Mouse (Mus musculus): ENCODE data around the gene Fam57a.
"Not testable (repeated sequence)": the region's sequence is repeated elsewhere in the genome, so short reads cannot be mapped to it uniquely, and the experiment has no call there.

The Fam57a gene

DNA sequence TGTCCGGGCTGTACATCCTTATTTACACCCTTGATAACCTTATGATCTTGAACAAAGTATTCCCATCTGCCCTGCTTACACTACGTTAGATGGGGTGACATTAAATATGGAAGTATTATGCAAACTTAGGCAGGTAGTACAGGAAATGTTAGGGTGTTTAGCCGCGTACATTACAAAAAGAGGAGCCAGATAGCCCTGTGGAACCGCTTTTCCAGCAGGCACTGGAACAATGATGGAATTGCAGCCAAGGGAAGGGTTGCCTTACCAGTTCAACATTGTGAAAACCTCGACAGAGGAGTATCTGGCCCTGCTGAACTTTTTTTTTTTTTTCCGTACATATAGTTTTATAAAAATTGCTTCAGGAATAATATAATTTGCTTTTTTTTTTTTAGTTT is 672 bp downstream of the Fam57a start:
- no peak for DNase-seq (ENCODE audit: low spot score in 2 of 2)

DNA sequence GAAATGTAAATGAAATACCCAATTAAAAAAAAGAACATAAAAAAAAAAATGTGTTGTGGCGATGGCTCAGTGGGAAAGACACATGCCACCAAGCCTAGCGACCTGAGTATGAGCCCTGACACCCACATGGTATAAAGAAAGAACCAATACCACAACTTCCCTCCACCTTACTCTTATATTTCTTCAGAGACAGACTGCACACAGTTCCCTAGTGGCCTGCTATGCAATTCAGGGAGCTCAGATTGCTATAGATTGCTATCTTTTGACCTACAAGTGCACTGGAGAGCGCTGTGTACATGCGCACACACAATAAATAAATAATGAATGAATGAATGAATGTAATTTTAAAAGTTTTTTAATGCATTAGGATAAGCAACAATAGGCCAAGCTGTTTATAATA is 4.3 kb downstream of the Fam57a start:
- DNase-seq (ENCODE audit: low spot score in 2 of 2): no peak

GRCm38 (mm10) chr11:76186908-76187307 is 7.4 kb downstream of the Fam57a start:
- no peak for DNase-seq (ENCODE audit: low spot score in 2 of 2)

DNA sequence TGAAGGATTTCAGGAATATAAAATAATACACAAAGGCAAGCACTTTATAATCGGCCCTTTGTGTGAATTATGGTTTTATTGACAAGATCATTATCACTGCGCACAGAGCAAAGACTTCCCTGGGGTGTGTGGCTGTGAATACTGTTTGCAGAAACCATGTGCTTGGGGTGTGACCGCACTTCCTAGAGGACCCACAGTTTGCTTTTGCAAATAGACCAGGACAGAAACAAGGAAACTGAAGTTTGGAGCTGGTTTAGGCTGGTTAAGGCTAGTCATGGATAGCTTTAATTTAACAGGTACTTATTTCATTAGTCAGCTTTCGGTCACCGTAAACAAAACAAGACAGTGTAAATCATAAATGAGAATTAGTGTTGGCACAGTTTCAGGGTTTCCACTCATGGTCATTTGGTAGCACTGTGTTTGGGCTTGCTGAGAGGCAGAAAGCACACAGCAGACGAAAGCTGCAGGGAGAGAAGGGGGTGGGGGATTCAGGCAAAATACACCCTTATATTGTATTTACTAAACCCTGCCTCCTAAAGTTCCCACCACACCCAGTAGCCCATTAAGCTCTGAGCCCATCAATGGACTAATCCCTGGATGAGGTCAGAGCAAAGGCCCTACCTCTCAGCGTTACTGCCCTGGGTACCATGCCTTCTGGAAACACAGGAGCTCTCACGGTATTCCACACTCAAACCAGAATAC is 17.0 kb downstream of the Fam57a start:
- no peak for DNase-seq (ENCODE audit: low spot score in 2 of 2)

GRCm38 (mm10) chr11:76196977-76197469 is 17.6 kb downstream of the Fam57a start:
- DNase-seq (ENCODE audit: low spot score in 2 of 2): no peak

DNA sequence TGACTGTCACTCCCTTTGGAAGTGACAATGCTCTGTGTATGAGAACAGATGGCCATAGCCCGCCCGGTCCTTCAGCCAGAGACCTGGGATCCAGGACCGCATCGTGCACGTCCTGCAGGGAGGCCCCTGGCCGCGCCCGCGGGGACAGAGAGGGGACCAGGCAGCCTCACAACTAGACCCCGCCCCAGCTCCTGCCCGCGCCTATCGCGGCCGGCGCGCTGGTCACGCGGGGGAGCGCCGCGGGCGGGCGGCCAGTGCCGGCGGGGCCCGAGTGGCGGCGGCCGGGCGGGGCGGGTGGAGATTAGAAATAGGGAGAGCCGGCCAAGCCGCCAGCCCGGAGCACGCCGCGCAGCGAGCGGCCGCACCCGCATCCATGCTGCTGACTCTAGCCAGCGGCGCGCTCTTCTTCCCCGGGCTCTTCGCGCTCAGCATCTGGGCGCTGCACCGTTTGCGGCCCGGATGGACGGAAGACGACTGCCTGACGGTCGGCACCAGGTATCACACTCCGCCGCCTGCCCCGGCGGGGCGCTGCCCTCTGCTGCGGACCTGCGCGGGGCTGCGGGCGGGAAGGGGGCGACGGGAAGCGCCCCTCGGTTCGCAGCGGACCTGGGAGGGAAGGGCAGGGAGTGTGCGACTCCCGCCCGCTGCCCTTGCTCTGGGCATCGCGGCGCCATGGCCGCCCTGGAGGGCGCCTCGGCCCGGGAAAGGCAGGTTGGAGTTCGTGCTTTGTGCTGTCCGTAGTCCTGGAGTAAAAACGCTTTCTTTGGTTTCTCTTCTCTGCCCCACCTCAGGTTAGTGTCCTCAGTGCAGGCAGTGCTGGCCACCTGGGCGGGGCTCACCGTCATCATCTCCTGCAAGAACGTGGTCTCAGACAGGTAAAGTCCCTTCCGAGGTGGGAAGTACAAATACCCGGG is 22.5 kb downstream of the Fam57a start:
- DNase-seq (ENCODE audit: low spot score in 2 of 2): peak; percentile 62 to 82

GRCm38 (mm10) chr11:76206793-76207192 is 27.3 kb downstream of the Fam57a start:
- no peak for DNase-seq (ENCODE audit: low spot score in 2 of 2)

- no peak for DNase-seq (ENCODE audit: low spot score in 2 of 2)
These were observed 30.9 kb downstream of the Fam57a start for GRCm38 (mm10) chr11:76210228-76210985.

DNA sequence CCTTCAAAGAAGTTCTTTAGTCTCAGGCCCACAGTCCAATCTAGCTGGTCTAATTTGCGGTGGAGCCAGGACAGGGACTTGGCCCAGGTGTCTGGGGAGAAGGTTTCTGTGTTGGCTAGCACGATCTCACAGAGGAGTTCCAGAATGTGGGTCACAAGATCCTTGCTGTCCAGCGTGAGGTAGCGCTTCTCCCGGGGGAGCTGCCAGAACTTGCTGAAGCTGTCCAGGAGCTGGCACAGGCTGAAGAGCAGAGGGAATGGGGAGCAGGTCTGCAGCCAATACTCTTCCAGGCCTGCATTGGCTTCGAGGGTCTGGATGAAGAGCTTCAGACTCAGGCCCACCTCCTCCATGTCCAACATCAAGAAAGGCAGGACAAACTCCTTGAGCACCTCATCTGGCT is 32.1 kb downstream of the Fam57a start:
- DNase-seq (ENCODE audit: low spot score in 2 of 2): not testable (repeated sequence)

- DNase-seq (ENCODE audit: low spot score in 2 of 2): no peak
These were observed 34.4 kb downstream of the Fam57a start for GRCm38 (mm10) chr11:76213841-76214240.

- DNase-seq (ENCODE audit: low spot score in 2 of 2): no peak
These were observed 35.5 kb downstream of the Fam57a start for GRCm38 (mm10) chr11:76215011-76215410.

- DNase-seq (ENCODE audit: low spot score in 2 of 2): no peak
These were observed 36.6 kb downstream of the Fam57a start for GRCm38 (mm10) chr11:76216049-76216540.

- no peak for DNase-seq (ENCODE audit: low spot score in 2 of 2)
These were observed 37.4 kb downstream of the Fam57a start for GRCm38 (mm10) chr11:76216681-76217389.

- peak; percentile 92 to 95 for DNase-seq (ENCODE audit: low spot score in 2 of 2)
These were observed 37.9 kb downstream of the Fam57a start, which contains the start of the genes Dbil5 and Gemin4 for GRCm38 (mm10) chr11:76217390-76217800. Gene Dbil5, plus strand, starts transcription at chr11:76217608. Gene Gemin4, minus strand, starts transcription at chr11:76217664.

DNA sequence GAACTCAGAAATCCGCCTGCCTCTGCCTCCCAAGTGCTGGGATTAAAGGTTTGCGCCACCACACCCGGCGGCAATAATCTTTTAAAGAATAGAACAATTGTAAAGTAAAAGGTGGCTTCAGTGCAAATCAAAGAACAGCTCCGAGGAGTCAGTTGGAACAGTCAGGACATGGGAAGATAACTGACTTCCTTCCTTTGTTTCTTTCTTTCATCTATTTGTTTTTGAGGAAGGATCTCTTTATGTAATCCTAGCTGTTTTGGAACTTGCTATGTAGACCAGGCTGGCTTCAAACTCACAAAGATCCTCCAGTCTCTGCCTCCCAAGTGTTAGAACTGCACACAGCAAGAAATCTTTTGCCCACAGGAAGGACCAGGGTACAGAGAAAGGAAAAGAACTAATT is 45.2 kb downstream of the Fam57a start:
- no peak for DNase-seq (ENCODE audit: low spot score in 2 of 2)

- no peak for DNase-seq (ENCODE audit: low spot score in 2 of 2)
These were observed 45.6 kb downstream of the Fam57a start for GRCm38 (mm10) chr11:76225051-76225450.

DNA sequence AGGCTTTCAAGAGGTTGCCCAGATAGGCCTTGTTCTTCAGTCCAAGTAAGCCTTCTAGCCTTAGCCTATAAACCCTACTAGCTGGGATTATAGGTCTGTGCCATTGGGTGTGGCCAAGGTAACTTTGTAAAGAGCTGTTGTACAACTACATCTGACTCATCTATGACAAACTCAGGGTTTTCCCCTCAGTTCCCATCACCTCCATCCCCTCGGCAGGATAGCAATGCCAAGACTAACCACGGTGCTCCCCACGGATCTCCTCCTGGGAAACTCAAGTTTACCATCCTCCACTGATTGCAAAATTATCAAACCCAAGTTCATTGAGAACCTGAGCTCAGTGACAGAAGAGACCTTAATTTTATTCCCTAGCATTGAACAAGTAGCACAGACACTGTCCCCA is 56.7 kb downstream of the Fam57a start:
- no peak for DNase-seq (ENCODE audit: low spot score in 2 of 2)

- DNase-seq (ENCODE audit: low spot score in 2 of 2): no peak
These were observed 60.3 kb downstream of the Fam57a start for GRCm38 (mm10) chr11:76239750-76240149.

DNA sequence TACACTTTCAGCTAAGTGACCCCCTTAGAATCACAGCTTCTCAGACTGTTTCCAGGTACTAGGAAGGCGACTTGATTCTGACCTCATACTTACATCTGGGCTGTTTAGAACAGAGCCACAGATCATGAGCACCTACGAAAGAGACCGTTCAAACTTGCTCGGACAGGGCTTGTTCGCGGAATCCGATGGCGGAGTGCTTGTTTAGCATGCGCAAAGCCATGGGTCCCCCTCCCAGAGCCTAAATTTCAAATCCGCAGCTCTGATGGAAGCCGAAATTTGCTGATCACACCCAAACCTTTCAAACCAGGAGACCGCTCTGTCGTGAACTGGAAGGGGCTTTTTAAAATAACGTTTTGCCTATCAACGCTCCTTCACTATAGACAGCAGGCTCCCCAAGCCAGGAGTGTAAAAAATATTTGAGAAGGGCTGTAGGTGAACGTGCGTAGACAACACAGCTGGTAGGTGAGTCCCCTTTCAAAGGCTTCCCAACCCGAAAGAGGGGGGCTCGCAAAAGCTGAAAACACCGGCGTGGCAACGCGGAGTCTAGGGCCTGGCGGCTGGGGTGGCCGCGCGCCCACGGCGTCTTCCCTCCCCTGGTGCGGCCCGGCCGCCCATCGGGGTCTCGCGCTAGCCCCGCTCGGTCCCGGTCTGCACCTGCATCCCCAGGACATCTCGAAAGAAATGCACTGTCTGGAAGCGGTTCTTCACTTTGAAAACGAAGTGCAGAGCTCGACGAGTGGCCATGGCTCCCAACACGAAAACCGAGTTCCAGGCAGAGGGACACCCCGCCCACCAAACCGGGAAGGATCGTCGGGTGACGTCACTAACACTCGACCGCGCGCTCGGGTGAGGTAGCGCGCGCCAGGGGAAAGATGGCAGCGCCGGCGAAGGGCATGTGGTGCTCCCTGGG is 63.7 kb downstream of the Fam57a start, which contains the start of the genes Mrm3 and Glod4:
Gene Mrm3, plus strand, starts transcription at position 815 of the 910 bp plus-strand sequence.
Gene Glod4, minus strand, starts transcription at position 825 of the 910 bp plus-strand sequence.
- DNase-seq (ENCODE audit: low spot score in 2 of 2): peak; percentile 82 to 93
